Mouse (Mus musculus) testis, postnatal 10 days (tissue): ENCODE measurements around the gene Ehhadh.

Source experiments
- DNase-seq: peaks from one replicate; pipeline ENCODE4 v3.0.0; 2021; ENCODE audit warnings: low spot score

The Ehhadh gene

DNA sequence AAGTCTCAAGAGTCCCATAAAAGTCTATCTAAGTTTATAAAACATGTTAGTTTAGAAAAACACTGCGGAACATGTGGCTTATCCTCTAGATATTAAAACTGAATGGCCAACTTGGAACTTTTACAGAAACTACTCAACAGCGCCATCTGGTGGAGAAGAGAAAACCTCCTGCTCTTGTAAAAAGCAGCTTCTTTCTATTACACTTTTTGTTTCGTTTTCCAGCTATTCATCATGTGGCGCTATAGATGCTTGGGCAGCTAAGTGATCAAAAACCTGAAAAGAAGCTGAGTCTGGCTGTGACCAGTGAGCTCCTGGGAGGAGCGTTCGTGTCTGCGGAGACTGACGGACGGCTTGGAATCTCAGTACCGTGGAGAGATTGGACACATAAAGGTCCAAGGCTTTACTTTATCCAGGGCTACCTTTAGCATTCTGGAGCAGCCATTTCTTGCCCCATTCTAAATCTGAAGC, 59.7 kb downstream of the Ehhadh start:
- peak; percentile 89 for DNase-seq

- no peak for DNase-seq
Observed at GRCm38 (mm10) chr16:21727421-21727820, 60.2 kb downstream of the Ehhadh start.

DNA sequence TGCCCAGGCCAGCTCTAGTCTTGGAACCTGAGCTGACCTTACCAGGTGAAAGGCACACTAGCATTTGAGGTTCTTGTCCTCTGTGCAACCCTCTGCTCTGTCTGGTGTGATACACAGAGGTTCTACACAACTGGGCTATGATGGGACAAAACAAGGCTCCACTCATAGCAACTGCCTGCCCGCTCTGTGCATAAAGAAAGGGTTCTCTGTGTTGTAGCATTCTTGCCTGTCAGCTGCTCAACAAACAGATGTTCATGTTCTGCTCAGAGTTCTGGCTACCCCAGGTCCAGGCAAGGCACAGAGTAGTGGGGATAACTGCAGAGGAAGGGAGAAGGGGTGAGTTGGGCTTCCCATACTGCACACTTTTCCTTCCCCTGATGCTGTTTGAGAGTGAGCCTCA, 63.3 kb downstream of the Ehhadh start:
- no peak for DNase-seq

GRCm38 (mm10) chr16:21719770-21720169, 67.8 kb downstream of the Ehhadh start:
- no peak for DNase-seq

GRCm38 (mm10) chr16:21714516-21714915, 73.1 kb downstream of the Ehhadh start:
- no peak for DNase-seq
